Mouse (Mus musculus) erythroblast, embryonic 14.5 days (primary cell): ENCODE measurements at regions not wholly inside any gene's neighbourhood (a gene's known extent, or its start where the extent isn't known, plus 50 kb on each side); places are given as distances from the start of the nearest gene placed in this dataset.

Experiments used
- GATA1 ChIP-seq: IDR thresholded peaks from 2 replicates; pipeline ENCODE4 v1.6.1; 2012; ENCODE audit warnings: low read length, inconsistent platforms, mixed read lengths
- TAL1 ChIP-seq: IDR thresholded peaks from 3 replicates; pipeline ENCODE4 v1.6.1; 2012; ENCODE audit warnings: low read length, inconsistent platforms, mixed read lengths

DNA sequence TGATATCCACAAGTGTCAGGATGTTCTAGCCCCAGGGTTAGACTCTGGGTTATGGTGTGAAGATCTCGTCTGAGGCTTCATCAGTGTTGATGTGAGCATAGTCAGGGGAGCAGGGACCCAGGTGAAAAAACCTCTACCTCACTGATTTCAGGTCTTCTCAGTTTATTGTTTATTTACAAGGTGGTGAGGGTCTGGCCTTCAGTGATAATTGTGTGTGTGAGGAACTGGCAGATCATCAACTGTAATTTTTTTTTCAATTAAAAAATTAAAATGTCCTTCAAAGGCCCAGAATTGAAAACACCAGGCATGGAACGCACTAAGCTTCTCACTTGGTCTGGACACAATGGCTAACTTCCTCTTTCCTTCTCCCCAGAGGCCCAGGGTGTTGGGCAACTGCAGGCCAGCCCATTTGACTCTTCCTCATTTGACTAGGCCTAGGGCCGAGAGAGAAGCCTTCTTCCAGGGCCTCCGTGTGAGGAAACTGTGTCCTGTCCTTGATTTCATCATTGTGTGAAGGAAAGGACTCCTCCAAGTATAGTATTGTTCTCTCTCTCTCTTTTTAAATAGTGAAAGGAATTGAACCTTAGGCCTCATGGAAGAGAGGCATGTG is 91.0 kb upstream of the Klf4 start:
- no peak for TF ChIP-seq TAL1
- TF ChIP-seq GATA1 = no peak
